Mouse (Mus musculus): ENCODE data around the gene Lrrc42. TPM values are rescaled to one million over a fixed set of nuclear protein-coding genes. Genes with fewer than 3 reads are reported as not detected.

Gene Lrrc42
- polyA plus RNA-seq, 1 experiment from 2014 or later: 83.0 TPM

- H3K4me3 ChIP-seq: no peak overlapping the region
- H3K27ac ChIP-seq (replicated peaks): no peak overlapping the region
- no peaks in the 10 kb centered on the region for H3K9me3 ChIP-seq (replicated peaks)
- peaks cover 11% of the 10 kb centered on the region for H3K27me3 ChIP-seq (ENCODE audit: low read depth, poor library complexity, severe bottlenecking)
- 71% methylated on average over 3 of the region's 3 CpGs for WGBS
- no peak for DNase-seq (ENCODE audit: low spot score)
- peaks cover 2% of the 10 kb centered on the region; the same call in 1 of the 2 replicates for H3K36me3 ChIP-seq
- no peaks in the 10 kb centered on the region for H3K4me1 ChIP-seq
Measured at GRCm38 (mm10) chr4:107285446-107286200, 32.3 kb upstream of the Lrrc42 start.

GRCm38 (mm10) chr4:107280843-107281475 lies 27.6 kb upstream of the Lrrc42 start:
- no peak for DNase-seq (ENCODE audit: low spot score)
- Histone ChIP-seq H3K27ac (replicated peaks) (no peak overlapping the region), H3K4me3 (no peak overlapping the region), H3K36me3 (peaks cover 5% of the 10 kb centered on the region; the same call in 1 of the 2 replicates), H3K27me3 (ENCODE audit: low read depth, poor library complexity, severe bottlenecking) (peaks cover 43% of the 10 kb centered on the region), H3K4me1 (peaks cover 17% of the 10 kb centered on the region), H3K9me3 (replicated peaks) (no peaks in the 10 kb centered on the region)
- WGBS: 84% methylated on average over 7 of the region's 7 CpGs

GRCm38 (mm10) chr4:107278188-107278707 lies 24.9 kb upstream of the Lrrc42 start:
- Histone ChIP-seq H3K27me3 (ENCODE audit: low read depth, poor library complexity, severe bottlenecking) (peaks cover 62% of the 10 kb centered on the region), H3K36me3 (peaks cover 5% of the 10 kb centered on the region; the same call in 1 of the 2 replicates), H3K4me3 (peak overlapping the region; percentile 22; the same call in 1 of the 2 replicates), H3K27ac (replicated peaks) (no peak overlapping the region), H3K4me1 (peaks cover 17% of the 10 kb centered on the region), H3K9me3 (replicated peaks) (no peaks in the 10 kb centered on the region)
- 6% methylated on average over 8 of the region's 8 CpGs for WGBS
- DNase-seq (ENCODE audit: low spot score): peak; percentile 50

- WGBS: 90% methylated on average over 5 of the region's 5 CpGs
- no peaks in the 10 kb centered on the region for H3K9me3 ChIP-seq (replicated peaks)
- peaks cover 43% of the 10 kb centered on the region for H3K27me3 ChIP-seq (ENCODE audit: low read depth, poor library complexity, severe bottlenecking)
- H3K36me3 ChIP-seq: no peaks in the 10 kb centered on the region
- no peak for DNase-seq (ENCODE audit: low spot score)
- peaks cover 17% of the 10 kb centered on the region for H3K4me1 ChIP-seq
- H3K27ac ChIP-seq (replicated peaks): no peak overlapping the region
- no peak overlapping the region for H3K4me3 ChIP-seq
Measured at GRCm38 (mm10) chr4:107274511-107274910, 21.2 kb upstream of the Lrrc42 start.

- WGBS: 89% methylated on average over 4 of the region's 4 CpGs
- Histone ChIP-seq H3K27me3 (ENCODE audit: low read depth, poor library complexity, severe bottlenecking) (peaks cover 37% of the 10 kb centered on the region), H3K4me3 (no peak overlapping the region), H3K9me3 (replicated peaks) (no peaks in the 10 kb centered on the region), H3K4me1 (peaks cover 11% of the 10 kb centered on the region), H3K36me3 (no peaks in the 10 kb centered on the region), H3K27ac (replicated peaks) (no peak overlapping the region)
- DNase-seq (ENCODE audit: low spot score): no peak
Measured at GRCm38 (mm10) chr4:107273683-107274082, 20.4 kb upstream of the Lrrc42 start.

- H3K27ac ChIP-seq (replicated peaks): no peak overlapping the region
- H3K9me3 ChIP-seq (replicated peaks): peaks cover 3% of the 10 kb centered on the region
- no peaks in the 10 kb centered on the region for H3K4me1 ChIP-seq
- H3K36me3 ChIP-seq: peaks cover 9% of the 10 kb centered on the region
- H3K4me3 ChIP-seq: no peak overlapping the region
- DNase-seq (ENCODE audit: low spot score): no peak
- H3K27me3 ChIP-seq (ENCODE audit: low read depth, poor library complexity, severe bottlenecking): no peaks in the 10 kb centered on the region
- 83% methylated on average over 4 of the region's 4 CpGs for WGBS
Measured at GRCm38 (mm10) chr4:107260001-107260400, 6.7 kb upstream of the Lrrc42 start.

GRCm38 (mm10) chr4:107254414-107254813 lies 1.1 kb upstream of the Lrrc42 start:
- Histone ChIP-seq H3K27ac (replicated peaks) (peak overlapping the region; percentile 95), H3K27me3 (ENCODE audit: low read depth, poor library complexity, severe bottlenecking) (no peaks in the 10 kb centered on the region), H3K4me1 (peaks cover 41% of the 10 kb centered on the region), H3K4me3 (peak overlapping the region; percentile 81), H3K9me3 (replicated peaks) (no peaks in the 10 kb centered on the region), H3K36me3 (no peaks in the 10 kb centered on the region)
- peak; percentile 15 for DNase-seq (ENCODE audit: low spot score)
- 15% methylated on average over 3 of the region's 3 CpGs for WGBS

- Histone ChIP-seq H3K4me1 (peaks cover 49% of the 10 kb centered on the region), H3K27ac (replicated peaks) (peak overlapping the region; percentile 95), H3K4me3 (peak overlapping the region; percentile 81), H3K36me3 (no peaks in the 10 kb centered on the region), H3K9me3 (replicated peaks) (no peaks in the 10 kb centered on the region), H3K27me3 (ENCODE audit: low read depth, poor library complexity, severe bottlenecking) (no peaks in the 10 kb centered on the region)
- peak; percentile 13 for DNase-seq (ENCODE audit: low spot score)
- WGBS: under 1% methylated on average over 11 of the region's 11 CpGs
Measured at GRCm38 (mm10) chr4:107252522-107252921, 810 bp downstream of the Lrrc42 start.

GRCm38 (mm10) chr4:107250494-107250893 lies 2.8 kb downstream of the Lrrc42 start:
- peak; percentile 14 for DNase-seq (ENCODE audit: low spot score)

GRCm38 (mm10) chr4:107249471-107249870 lies 3.9 kb downstream of the Lrrc42 start:
- Histone ChIP-seq H3K27me3 (ENCODE audit: low read depth, poor library complexity, severe bottlenecking) (no peaks in the 10 kb centered on the region), H3K9me3 (replicated peaks) (no peaks in the 10 kb centered on the region), H3K4me3 (no peak overlapping the region), H3K4me1 (peaks cover 54% of the 10 kb centered on the region), H3K27ac (replicated peaks) (peak overlapping the region; percentile 28; the same call in 1 of the 2 replicates), H3K36me3 (peaks cover 8% of the 10 kb centered on the region)
- DNase-seq (ENCODE audit: low spot score): no peak
- 64% methylated on average over 2 of the region's 2 CpGs for WGBS

More at GRCm38 (mm10) chr4:107250494-107250893, 2.8 kb downstream of the Lrrc42 start:
- no peaks in the 10 kb centered on the region for H3K27me3 ChIP-seq (ENCODE audit: low read depth, poor library complexity, severe bottlenecking)
- H3K27ac ChIP-seq (replicated peaks): no peak overlapping the region
- H3K36me3 ChIP-seq: peaks cover 8% of the 10 kb centered on the region
- no peak overlapping the region for H3K4me3 ChIP-seq
- 34% methylated on average over 4 of the region's 4 CpGs for WGBS
- no peaks in the 10 kb centered on the region for H3K9me3 ChIP-seq (replicated peaks)
- peaks cover 54% of the 10 kb centered on the region for H3K4me1 ChIP-seq

- Histone ChIP-seq H3K27me3 (ENCODE audit: low read depth, poor library complexity, severe bottlenecking) (no peaks in the 10 kb centered on the region), H3K27ac (replicated peaks) (no peak overlapping the region), H3K4me3 (no peak overlapping the region), H3K9me3 (replicated peaks) (no peaks in the 10 kb centered on the region), H3K4me1 (peaks cover 53% of the 10 kb centered on the region), H3K36me3 (peaks cover 10% of the 10 kb centered on the region)
- WGBS: 94% methylated on average over 3 of the region's 3 CpGs
- DNase-seq (ENCODE audit: low spot score): no peak
Measured at GRCm38 (mm10) chr4:107248061-107248460, 5.3 kb downstream of the Lrrc42 start.

- Histone ChIP-seq H3K27ac (replicated peaks) (no peak overlapping the region), H3K4me1 (peaks cover 44% of the 10 kb centered on the region), H3K36me3 (peaks cover 18% of the 10 kb centered on the region), H3K27me3 (ENCODE audit: low read depth, poor library complexity, severe bottlenecking) (no peaks in the 10 kb centered on the region), H3K4me3 (no peak overlapping the region), H3K9me3 (replicated peaks) (no peaks in the 10 kb centered on the region)
- DNase-seq (ENCODE audit: low spot score): no peak
- 85% methylated on average over 9 of the region's 9 CpGs for WGBS
Measured at GRCm38 (mm10) chr4:107247110-107247509, 6.2 kb downstream of the Lrrc42 start.

- WGBS: 81% methylated on average over 1 of the region's 1 CpGs
- Histone ChIP-seq H3K27me3 (ENCODE audit: low read depth, poor library complexity, severe bottlenecking) (no peaks in the 10 kb centered on the region), H3K4me3 (no peak overlapping the region), H3K4me1 (peaks cover 36% of the 10 kb centered on the region), H3K36me3 (peaks cover 29% of the 10 kb centered on the region), H3K27ac (replicated peaks) (no peak overlapping the region), H3K9me3 (replicated peaks) (no peaks in the 10 kb centered on the region)
- no peak for DNase-seq (ENCODE audit: low spot score)
Measured at GRCm38 (mm10) chr4:107246040-107246439, 7.3 kb downstream of the Lrrc42 start.
